Mouse (Mus musculus) spleen, adult 2 months (tissue): Measurements from ENCODE around the gene Gga1.

ENCODE experiments used
- CTCF ChIP-seq: fragments of 200-500 bp; IDR thresholded peaks from 2 replicates; pipeline ENCODE4 v1.5.1; 2011; ENCODE audit warnings: mild to moderate bottlenecking, inconsistent platforms; ENCODE audit not compliant: insufficient read depth, insufficient read length, insufficient replicate concordance; ENCODE audit errors: extremely low read depth
- POLR2A ChIP-seq: fragments of 200-500 bp; IDR thresholded peaks from 2 replicates; pipeline ENCODE4 v1.6.1; 2011; ENCODE audit warnings: low read depth, low read length, inconsistent platforms

DNA sequence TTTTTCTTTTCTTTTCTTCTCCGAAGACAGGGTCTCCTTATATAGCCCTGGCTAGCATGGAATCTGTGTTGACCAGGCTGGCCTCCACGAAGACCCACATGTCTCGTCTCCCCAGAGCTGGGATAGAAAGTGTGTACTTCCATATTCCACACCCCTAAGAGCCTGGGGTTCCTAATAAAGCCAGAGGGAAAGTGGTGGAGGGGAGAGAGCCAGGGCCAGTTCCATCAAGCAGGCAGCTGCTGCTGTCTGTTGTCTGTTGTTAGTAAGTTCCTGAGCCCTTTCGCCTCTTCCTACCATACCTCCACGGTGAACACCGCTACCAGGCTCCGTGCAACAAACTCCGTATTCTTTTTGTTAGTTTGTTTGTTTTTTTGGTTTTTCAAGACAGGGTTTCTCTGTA lies 51.5 kb downstream of the Gga1 start:
- TF ChIP-seq CTCF (no peak), POLR2A (no peak)
